Mouse (Mus musculus) mouse trophoblast stem cell (cell line): ENCODE results near the gene Hist2h2aa2.
"Not testable (repeated sequence)": the region's sequence is repeated elsewhere in the genome, so short reads cannot be mapped to it uniquely, and the experiment has no call there.

Source experiments
- in situ Hi-C, 2 experiments: fragments of 300-500 bp; cut with MseI, MboI; formaldehyde crosslinking; loops; 2 replicates in 1 of 2; 3 replicates in 1 of 2; pipeline ENCODE4 v1.15.1; 2025

The Hist2h2aa2 gene

GRCm38 (mm10) chr3:96239949-96240798, at the start of gene Hist2h2aa2:
Gene Hist2h2aa2 (minus strand): TSS chr3:96240276.
- in situ Hi-C loops: not testable (repeated sequence)

GRCm38 (mm10) chr3:96289201-96289600, 49.1 kb upstream of the Hist2h2aa2 start:
- in situ Hi-C loops: loop anchor here in 1 of 2 experiments (10.0 kb wide), 1 partner anchor 116 kb away; no protein-coding TSS in a partner anchor

- in situ Hi-C loops: loop anchor here in 1 of 2 experiments (10.0 kb wide), 1 partner anchor 117 kb away; no protein-coding TSS in a partner anchor
Observed at GRCm38 (mm10) chr3:96287334-96287733, 47.3 kb upstream of the Hist2h2aa2 start.

- in situ Hi-C loops: loop anchor here in 1 of 2 experiments (10.0 kb wide), 1 partner anchor 120 kb away; no protein-coding TSS in a partner anchor
Observed at GRCm38 (mm10) chr3:96284457-96284856, 44.4 kb upstream of the Hist2h2aa2 start.

- in situ Hi-C loops: loop anchor here in 1 of 2 experiments (10.0 kb wide), 1 partner anchor 124 kb away; no protein-coding TSS in a partner anchor
Observed at GRCm38 (mm10) chr3:96280660-96281059, 40.6 kb upstream of the Hist2h2aa2 start.

- in situ Hi-C loops: no loop called here
Observed at GRCm38 (mm10) chr3:96277800-96278624, 37.9 kb upstream of the Hist2h2aa2 start.

GRCm38 (mm10) chr3:96277428-96277799, 37.3 kb upstream of the Hist2h2aa2 start:
- in situ Hi-C loops: no loop called here

- in situ Hi-C loops: no loop called here
Observed at GRCm38 (mm10) chr3:96273591-96274465, 33.8 kb upstream of the Hist2h2aa2 start.

- in situ Hi-C loops: no loop called here
Observed at GRCm38 (mm10) chr3:96269511-96270474, 29.7 kb upstream of the Hist2h2aa2 start, which contains the start of gene Hist2h2bb. Gene Hist2h2bb (plus strand): TSS chr3:96269752.

GRCm38 (mm10) chr3:96268776-96269378, 28.8 kb upstream of the Hist2h2aa2 start:
- in situ Hi-C loops: not testable (repeated sequence)

- in situ Hi-C loops: no loop called here
Observed at GRCm38 (mm10) chr3:96268051-96268775, 28.1 kb upstream of the Hist2h2aa2 start, which contains the start of gene Hist2h3b. Gene Hist2h3b (plus strand): TSS chr3:96268654.

- in situ Hi-C loops: no loop called here
Observed at GRCm38 (mm10) chr3:96267541-96267940, 27.5 kb upstream of the Hist2h2aa2 start.

- in situ Hi-C loops: no loop called here
Observed at GRCm38 (mm10) chr3:96266132-96266710, 26.1 kb upstream of the Hist2h2aa2 start.

- in situ Hi-C loops: no loop called here
Observed at GRCm38 (mm10) chr3:96264404-96264949, 24.4 kb upstream of the Hist2h2aa2 start.

- in situ Hi-C loops: no loop called here
Observed at GRCm38 (mm10) chr3:96263558-96264403, 23.7 kb upstream of the Hist2h2aa2 start.

- in situ Hi-C loops: no loop called here
Observed at GRCm38 (mm10) chr3:96262979-96263550, 23.0 kb upstream of the Hist2h2aa2 start, which contains the start of gene Hist2h4. Gene Hist2h4 (minus strand): TSS chr3:96263311.
